Mouse (Mus musculus): ENCODE results near the gene Tnfaip8l1. TPM values are rescaled to one million over a fixed set of nuclear protein-coding genes. Genes with fewer than 3 reads are reported as not detected.

Gene Tnfaip8l1
- polyA plus RNA-seq, 1 experiment from 2014 or later, result 7.2 TPM

DNA sequence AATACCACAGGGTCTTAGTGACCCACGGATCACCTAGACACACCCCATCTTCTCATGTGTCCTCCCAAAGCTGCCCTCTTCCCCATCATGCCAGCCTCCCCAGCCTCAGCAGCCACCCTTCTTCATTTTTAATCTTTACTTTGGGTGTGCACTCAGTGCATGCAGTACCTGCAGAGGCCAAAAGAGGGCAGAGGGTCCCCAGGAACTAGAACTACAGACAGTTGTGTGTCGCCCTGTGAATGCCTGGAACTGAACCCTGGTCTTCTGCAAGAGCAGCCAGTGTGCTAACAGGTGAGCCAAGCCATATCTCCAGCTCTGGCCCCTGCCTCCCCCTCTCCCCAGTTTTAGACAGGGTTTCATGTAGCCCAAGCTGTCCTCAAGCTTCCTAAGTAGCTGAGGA lies 34.6 kb downstream of the Tnfaip8l1 start:
- peak; percentile 25 for DNase-seq (ENCODE audit: low spot score)
- Histone ChIP-seq H3K9me3 (replicated peaks) (no peaks in the 10 kb centered on the region), H3K4me1 (no peaks in the 10 kb centered on the region), H3K36me3 (peaks cover 96% of the 10 kb centered on the region), H3K27me3 (ENCODE audit: low read depth, poor library complexity, severe bottlenecking) (no peaks in the 10 kb centered on the region), H3K4me3 (no peak overlapping the region; the same call in 1 of the 2 replicates), H3K27ac (replicated peaks) (no peak overlapping the region)
- WGBS, result 75% methylated on average over 2 of the region's 2 CpGs

DNA sequence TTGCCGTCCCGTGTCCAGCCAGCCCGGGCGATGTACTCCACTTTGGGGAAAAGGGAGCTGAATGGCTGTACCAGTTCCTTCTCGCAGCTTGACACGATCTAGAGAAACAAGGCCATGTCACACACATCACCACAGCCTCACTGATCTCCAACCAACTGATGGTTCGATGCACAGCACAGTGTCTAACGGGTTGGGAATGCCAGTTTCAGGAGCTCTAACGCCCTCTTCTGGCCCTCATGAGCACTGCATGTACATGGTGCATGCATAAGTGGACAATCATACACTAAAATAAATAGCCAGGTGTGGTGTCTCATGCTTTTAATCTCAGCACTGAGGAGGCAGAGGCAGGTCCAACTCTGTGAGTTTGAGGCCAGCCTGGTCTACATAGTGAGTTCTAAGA lies 38.3 kb downstream of the Tnfaip8l1 start:
- Histone ChIP-seq H3K27me3 (ENCODE audit: low read depth, poor library complexity, severe bottlenecking) (no peaks in the 10 kb centered on the region), H3K9me3 (replicated peaks) (no peaks in the 10 kb centered on the region), H3K36me3 (peaks cover 96% of the 10 kb centered on the region), H3K4me1 (no peaks in the 10 kb centered on the region), H3K27ac (replicated peaks) (no peak overlapping the region), H3K4me3 (no peak overlapping the region)
- no peak for DNase-seq (ENCODE audit: low spot score)
- 84% methylated on average over 9 of the region's 9 CpGs for WGBS

DNA sequence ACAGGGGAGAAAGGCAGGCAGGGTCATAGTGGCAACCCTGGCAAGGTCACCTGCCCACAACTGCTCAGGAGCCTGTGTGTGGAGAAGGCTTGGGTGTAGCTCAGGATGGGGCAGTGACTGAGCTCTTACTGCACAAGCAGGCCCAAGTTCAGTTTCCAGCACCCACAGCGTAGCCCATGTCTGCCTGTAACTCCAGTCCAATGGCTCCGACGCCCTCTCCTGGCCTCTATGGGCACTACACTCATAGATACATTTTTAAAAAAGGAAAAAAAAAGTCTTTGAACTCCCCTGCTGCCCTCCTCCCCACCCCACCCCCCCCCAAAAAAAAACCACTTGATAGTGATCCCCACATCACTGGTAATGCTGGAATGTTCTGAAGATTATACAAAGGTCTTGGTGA lies 39.4 kb downstream of the Tnfaip8l1 start:
- Histone ChIP-seq H3K36me3 (peaks cover 96% of the 10 kb centered on the region), H3K27me3 (ENCODE audit: low read depth, poor library complexity, severe bottlenecking) (no peaks in the 10 kb centered on the region), H3K4me3 (no peak overlapping the region), H3K27ac (replicated peaks) (no peak overlapping the region), H3K4me1 (no peaks in the 10 kb centered on the region), H3K9me3 (replicated peaks) (no peaks in the 10 kb centered on the region)
- DNase-seq (ENCODE audit: low spot score), result no peak
- WGBS, result 71% methylated on average over 3 of the region's 3 CpGs

DNA sequence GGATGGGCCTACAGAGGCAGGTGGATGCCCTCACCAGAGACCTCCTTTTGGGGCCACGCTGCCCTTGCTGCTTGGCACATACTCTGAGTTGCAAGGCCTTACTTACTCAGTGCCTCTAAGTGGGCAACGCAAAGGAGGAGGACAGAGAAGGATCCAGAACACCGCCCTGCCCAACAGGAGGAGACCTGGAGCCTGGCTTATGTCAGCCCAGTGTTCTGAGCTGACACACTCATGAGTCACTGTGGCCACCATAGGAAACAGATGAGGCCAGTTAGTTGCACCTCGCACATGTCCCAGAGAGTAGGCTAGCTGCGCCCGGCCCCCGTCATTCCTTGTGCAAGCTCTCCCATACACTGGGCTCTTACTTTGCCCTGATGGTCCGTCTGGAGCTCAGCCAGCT lies 40.2 kb downstream of the Tnfaip8l1 start:
- Histone ChIP-seq H3K27me3 (ENCODE audit: low read depth, poor library complexity, severe bottlenecking) (no peaks in the 10 kb centered on the region), H3K27ac (replicated peaks) (no peak overlapping the region), H3K4me3 (no peak overlapping the region), H3K36me3 (peaks cover 96% of the 10 kb centered on the region), H3K4me1 (no peaks in the 10 kb centered on the region), H3K9me3 (replicated peaks) (no peaks in the 10 kb centered on the region)
- WGBS, result 92% methylated on average over 8 of the region's 8 CpGs
- no peak for DNase-seq (ENCODE audit: low spot score)

DNA sequence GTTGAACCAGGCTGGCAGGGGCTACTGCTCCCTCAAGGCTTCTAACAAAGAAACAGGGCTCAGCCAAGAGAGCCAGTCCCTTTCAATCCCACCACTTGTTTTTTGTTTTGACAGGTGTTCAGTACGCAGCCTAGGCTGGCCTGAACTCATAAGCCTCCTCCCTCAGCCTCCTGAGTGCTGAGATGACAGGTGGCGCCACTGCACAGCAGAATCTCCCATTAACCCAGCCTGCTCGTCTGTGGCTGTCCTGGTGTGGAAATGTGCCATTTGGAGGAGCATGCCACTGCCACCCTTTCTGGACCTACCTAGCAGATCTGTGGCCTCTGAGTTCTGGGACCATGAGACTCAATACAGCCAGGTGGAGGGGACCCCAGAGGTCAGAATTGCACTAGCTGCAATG lies 41.5 kb downstream of the Tnfaip8l1 start:
- no peaks in the 10 kb centered on the region for H3K27me3 ChIP-seq (ENCODE audit: low read depth, poor library complexity, severe bottlenecking)
- no peak overlapping the region for H3K27ac ChIP-seq (replicated peaks)
- peaks cover 96% of the 10 kb centered on the region for H3K36me3 ChIP-seq
- no peaks in the 10 kb centered on the region for H3K4me1 ChIP-seq
- no peak for DNase-seq (ENCODE audit: low spot score)
- WGBS, result 72% methylated on average over 3 of the region's 3 CpGs
- H3K9me3 ChIP-seq (replicated peaks), result no peaks in the 10 kb centered on the region
- no peak overlapping the region for H3K4me3 ChIP-seq

DNA sequence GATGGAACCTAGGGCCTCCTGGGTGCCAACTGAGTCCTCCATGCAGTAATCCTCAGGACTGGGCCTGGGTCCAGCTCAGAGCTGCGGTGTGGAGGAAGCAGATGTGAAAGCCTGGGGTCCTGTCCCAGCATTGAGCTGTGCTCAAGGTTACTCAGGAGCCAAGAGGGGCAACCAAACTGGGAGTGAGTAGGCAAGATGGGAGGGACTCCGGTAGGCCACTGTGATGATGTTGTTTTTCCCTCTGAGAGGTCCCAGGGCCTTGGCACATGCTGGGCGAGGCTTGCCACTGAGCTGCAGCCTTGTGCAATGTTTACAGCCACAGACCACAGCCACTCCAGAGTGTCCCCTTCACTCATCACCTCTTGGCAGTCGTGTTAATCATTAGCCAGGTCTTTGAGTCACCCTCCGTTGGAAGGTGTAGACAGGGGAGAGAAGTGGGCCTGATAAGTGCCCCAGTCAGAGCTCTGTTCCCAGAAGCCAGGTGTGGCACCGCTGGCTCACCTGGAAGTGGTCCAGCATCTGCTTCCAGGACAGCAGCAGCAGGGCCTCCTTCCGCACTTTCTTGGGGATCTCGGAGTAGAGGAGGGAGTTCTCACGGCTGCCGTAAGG lies 44.1 kb downstream of the Tnfaip8l1 start:
- H3K27me3 ChIP-seq (ENCODE audit: low read depth, poor library complexity, severe bottlenecking), result no peaks in the 10 kb centered on the region
- no peak for DNase-seq (ENCODE audit: low spot score)
- peaks cover 100% of the 10 kb centered on the region for H3K36me3 ChIP-seq
- no peaks in the 10 kb centered on the region for H3K9me3 ChIP-seq (replicated peaks)
- no peak overlapping the region for H3K27ac ChIP-seq (replicated peaks)
- H3K4me3 ChIP-seq, result no peak overlapping the region
- WGBS, result 89% methylated on average over 10 of the region's 10 CpGs
- no peaks in the 10 kb centered on the region for H3K4me1 ChIP-seq

DNA sequence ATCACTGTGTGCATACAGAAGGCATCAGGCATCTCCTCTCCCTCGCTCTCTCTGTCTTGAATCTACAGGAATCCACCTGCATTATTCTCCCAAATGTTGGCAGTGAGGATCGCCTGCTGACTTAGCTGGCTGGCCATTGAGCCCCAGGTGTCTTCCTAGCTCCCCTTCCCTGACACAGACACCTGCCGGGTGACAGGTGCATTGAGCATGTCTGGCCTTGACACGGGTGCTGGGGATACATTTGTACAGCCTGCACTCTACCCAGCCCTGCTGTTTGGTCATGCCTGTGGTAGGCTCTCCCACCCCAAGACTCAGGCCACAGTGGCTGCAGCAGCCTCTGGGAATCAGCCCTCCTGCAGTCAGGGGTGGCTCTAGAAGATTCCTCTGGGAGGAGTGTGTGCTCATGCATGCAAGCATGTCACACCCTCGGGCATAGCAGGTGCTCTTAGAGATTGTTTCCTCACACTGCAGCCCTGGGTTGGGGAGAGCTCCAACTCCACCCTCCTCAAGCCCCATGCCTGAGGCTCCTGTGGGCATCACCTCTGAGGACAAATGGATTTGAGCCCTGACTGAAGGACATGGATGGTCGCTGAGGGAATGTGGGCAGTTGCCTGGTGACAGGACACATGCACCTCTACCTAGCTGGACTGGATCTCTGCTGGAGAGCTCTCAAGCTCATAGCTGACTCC lies 44.9 kb downstream of the Tnfaip8l1 start:
- no peaks in the 10 kb centered on the region for H3K4me1 ChIP-seq
- no peaks in the 10 kb centered on the region for H3K27me3 ChIP-seq (ENCODE audit: low read depth, poor library complexity, severe bottlenecking)
- H3K36me3 ChIP-seq, result peaks cover 100% of the 10 kb centered on the region
- no peak overlapping the region for H3K27ac ChIP-seq (replicated peaks)
- H3K9me3 ChIP-seq (replicated peaks), result no peaks in the 10 kb centered on the region
- no peak for DNase-seq (ENCODE audit: low spot score)
- WGBS, result 88% methylated on average over 6 of the region's 6 CpGs
- no peak overlapping the region for H3K4me3 ChIP-seq

DNA sequence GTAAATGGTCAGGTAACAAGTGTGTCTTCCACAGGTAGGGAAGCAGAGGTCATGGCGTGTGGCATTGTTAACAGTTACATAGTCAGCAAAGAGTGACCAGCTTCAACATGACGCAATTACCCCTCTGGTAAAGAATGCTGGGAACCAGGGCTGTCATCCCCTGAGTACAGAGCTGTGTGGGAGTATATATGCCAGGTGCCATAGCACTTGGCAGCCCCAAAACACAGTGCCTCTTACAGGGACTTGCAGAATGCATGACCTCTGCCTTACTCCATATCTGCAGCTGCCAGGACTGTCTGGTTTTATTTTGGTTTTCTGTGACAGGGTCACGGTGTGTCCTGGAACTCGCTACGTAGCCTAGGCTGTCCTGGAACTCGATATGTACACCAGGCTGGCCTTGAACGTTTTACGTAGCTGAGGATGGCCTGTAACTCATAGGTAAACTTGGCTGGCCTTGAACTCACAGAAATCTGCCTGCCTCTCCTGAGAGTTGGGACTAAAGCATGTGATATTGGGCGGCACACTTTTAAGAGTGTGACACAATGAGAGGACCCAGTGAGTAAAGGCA lies 45.8 kb downstream of the Tnfaip8l1 start:
- peaks cover 98% of the 10 kb centered on the region for H3K36me3 ChIP-seq
- H3K27ac ChIP-seq (replicated peaks), result no peak overlapping the region
- H3K4me1 ChIP-seq, result no peaks in the 10 kb centered on the region
- no peaks in the 10 kb centered on the region for H3K9me3 ChIP-seq (replicated peaks)
- no peaks in the 10 kb centered on the region for H3K27me3 ChIP-seq (ENCODE audit: low read depth, poor library complexity, severe bottlenecking)
- DNase-seq (ENCODE audit: low spot score), result no peak
- 92% methylated on average over 9 of the region's 9 CpGs for WGBS
- no peak overlapping the region for H3K4me3 ChIP-seq

DNA sequence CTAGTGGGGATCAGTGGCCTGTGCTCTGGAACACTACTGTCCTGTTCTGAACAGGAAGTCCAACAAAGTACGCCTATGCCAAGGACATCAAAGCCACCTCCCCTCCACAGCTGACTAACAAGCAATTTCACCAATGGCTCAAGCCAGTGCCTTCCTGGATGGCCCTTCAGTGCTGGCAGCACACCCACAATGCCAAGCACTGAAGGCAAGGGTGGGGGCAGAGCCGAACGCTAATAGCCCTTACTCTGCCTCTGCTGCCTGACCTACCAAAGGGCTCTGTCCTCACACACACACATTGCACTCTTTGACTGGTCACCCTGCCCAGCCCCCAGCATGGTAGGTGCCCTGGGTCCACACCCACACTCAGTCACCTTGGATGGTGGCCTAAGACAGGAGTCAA lies 46.5 kb downstream of the Tnfaip8l1 start:
- H3K36me3 ChIP-seq, result peaks cover 92% of the 10 kb centered on the region

DNA sequence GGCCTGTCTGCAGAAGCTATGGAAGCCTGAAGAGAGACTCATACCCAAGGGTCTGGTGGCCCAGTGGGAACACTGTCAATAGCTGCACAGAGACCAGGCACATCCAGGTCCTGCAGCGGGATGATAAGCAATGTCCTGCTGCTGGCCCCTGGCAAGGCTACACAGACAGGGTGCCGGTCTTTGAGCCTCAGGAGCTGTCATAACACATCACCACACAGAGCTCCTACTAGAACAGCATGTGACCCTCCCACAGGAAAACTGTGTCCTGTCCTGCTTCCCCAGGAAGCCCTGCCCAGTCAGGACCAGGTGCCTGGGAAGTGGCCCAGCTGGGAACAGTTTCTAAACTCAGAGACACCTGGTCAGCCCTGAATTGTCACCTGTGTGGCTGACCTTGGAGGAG lies 48.8 kb downstream of the Tnfaip8l1 start:
- Histone ChIP-seq H3K27me3 (ENCODE audit: low read depth, poor library complexity, severe bottlenecking) (no peaks in the 10 kb centered on the region), H3K9me3 (replicated peaks) (no peaks in the 10 kb centered on the region), H3K27ac (replicated peaks) (no peak overlapping the region), H3K4me1 (peaks cover 7% of the 10 kb centered on the region; the same call in 1 of the 2 replicates), H3K4me3 (no peak overlapping the region), H3K36me3 (peaks cover 84% of the 10 kb centered on the region)
- 94% methylated on average over 2 of the region's 2 CpGs for WGBS
- no peak for DNase-seq (ENCODE audit: low spot score)

More for the DNA sequence above, 46.5 kb downstream of the Tnfaip8l1 start:
- WGBS, result 86% methylated on average over 3 of the region's 3 CpGs
- Histone ChIP-seq H3K27ac (replicated peaks) (no peak overlapping the region), H3K4me1 (no peaks in the 10 kb centered on the region), H3K4me3 (no peak overlapping the region), H3K9me3 (replicated peaks) (no peaks in the 10 kb centered on the region), H3K27me3 (ENCODE audit: low read depth, poor library complexity, severe bottlenecking) (no peaks in the 10 kb centered on the region)
- no peak for DNase-seq (ENCODE audit: low spot score)

DNA sequence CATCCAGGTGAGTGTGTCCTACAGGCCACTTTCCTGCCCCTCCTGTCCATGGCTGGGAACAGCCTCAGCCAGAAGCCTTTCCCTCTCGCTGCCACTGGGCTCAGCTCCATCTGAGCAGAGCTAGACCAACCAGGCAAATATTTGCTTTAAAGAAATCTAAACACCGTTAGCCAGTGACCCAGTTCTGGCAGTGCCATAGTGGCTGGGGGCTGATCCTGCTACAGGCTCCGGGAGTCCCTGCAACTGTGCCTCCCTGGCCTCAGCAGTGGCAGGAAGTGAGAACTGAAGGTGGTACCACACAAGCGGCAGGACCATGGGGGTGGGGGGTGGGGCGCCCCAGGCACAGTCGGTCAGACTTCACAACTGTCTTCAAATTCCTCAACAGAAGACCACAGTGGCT lies 50.4 kb downstream of the Tnfaip8l1 start:
- WGBS, result 80% methylated on average over 6 of the region's 6 CpGs
- Histone ChIP-seq H3K36me3 (peaks cover 68% of the 10 kb centered on the region), H3K9me3 (replicated peaks) (no peaks in the 10 kb centered on the region), H3K4me1 (peaks cover 23% of the 10 kb centered on the region), H3K27ac (replicated peaks) (no peak overlapping the region), H3K27me3 (ENCODE audit: low read depth, poor library complexity, severe bottlenecking) (no peaks in the 10 kb centered on the region), H3K4me3 (no peak overlapping the region)
- DNase-seq (ENCODE audit: low spot score), result no peak

DNA sequence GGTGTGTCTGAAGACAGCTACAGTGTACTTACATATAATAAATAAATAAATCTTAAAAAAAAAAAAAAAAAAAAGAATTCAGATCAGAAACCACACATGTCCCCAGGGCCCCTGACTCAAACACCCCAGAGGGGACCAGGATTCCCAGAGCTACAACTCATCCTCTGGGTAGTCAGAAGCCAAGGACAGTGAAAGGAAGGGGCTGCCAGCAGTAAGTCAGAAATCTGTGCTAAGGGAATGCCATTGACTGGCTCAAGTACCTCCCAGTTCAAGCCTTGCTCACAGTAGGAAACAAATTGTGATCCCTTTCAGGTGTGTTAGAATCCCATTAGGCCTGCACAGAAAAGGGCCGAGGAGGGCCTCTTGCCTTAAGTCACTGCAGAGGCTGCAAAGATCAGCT lies 52.0 kb downstream of the Tnfaip8l1 start:
- peaks cover 52% of the 10 kb centered on the region for H3K36me3 ChIP-seq
- no peak overlapping the region for H3K4me3 ChIP-seq
- no peaks in the 10 kb centered on the region for H3K9me3 ChIP-seq (replicated peaks)
- no peak overlapping the region for H3K27ac ChIP-seq (replicated peaks)
- no peak for DNase-seq (ENCODE audit: low spot score)
- no peaks in the 10 kb centered on the region for H3K27me3 ChIP-seq (ENCODE audit: low read depth, poor library complexity, severe bottlenecking)
- H3K4me1 ChIP-seq, result peaks cover 31% of the 10 kb centered on the region
- WGBS, result 78% methylated on average over 1 of the region's 1 CpGs

DNA sequence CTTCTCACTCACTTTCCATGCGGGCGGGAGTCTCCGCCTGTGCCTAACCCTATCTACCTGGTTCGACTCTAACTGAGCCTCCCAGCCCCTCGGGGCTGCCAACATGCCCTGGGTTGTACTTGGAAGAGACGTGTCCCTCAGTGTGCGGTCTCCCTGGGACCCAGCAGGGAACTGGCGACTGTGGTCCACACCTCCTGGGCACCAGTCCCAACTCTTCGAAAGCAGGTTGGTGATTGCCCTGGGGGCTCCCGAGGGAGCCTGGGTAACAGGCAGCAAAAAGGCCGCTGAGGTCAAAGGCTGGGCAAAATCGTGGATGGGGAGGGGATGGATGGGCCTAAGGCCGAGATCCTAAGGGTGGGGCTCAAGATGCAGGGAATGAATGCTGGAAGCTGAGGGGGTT lies 55.4 kb downstream of the Tnfaip8l1 start:
- 73% methylated on average over 13 of the region's 13 CpGs for WGBS
- Histone ChIP-seq H3K27ac (replicated peaks) (peak overlapping the region; percentile 95), H3K4me3 (peak overlapping the region; percentile 96), H3K9me3 (replicated peaks) (no peaks in the 10 kb centered on the region), H3K27me3 (ENCODE audit: low read depth, poor library complexity, severe bottlenecking) (no peaks in the 10 kb centered on the region), H3K4me1 (peaks cover 34% of the 10 kb centered on the region), H3K36me3 (peaks cover 18% of the 10 kb centered on the region)
- no peak for DNase-seq (ENCODE audit: low spot score)

Data from midbrain, embryonic 10.5 days (tissue).